Mouse (Mus musculus) intestine, postnatal 0 days (tissue): ENCODE measurements around the gene Usp21. TPM values are rescaled to one million over a fixed set of nuclear protein-coding genes. Genes with fewer than 3 reads are reported as not detected.
A peak's percentile ranks its signal among the peaks of the same experiment; 100 is the strongest.

Experiments used
- ATAC-seq: fragments of 200-750 bp; cut with Nextera tagmentation; 2 replicates; pipeline ENCODE4 v1.8.0; 2017; ENCODE audit warnings: mild to moderate bottlenecking, moderate TSS enrichment, moderate library complexity
- H3K27ac ChIP-seq: fragments of 300-500 bp; sonication (generic); 2 replicates; pipeline ENCODE4 v1.5.1; 2014; ENCODE audit warnings: mild to moderate bottlenecking, low read depth, low read length, moderate library complexity
- H3K27me3 ChIP-seq: fragments of 300-500 bp; sonication (generic); replicated peaks from 2 replicates; pipeline ENCODE4 v1.6.1; 2014; ENCODE audit warnings: low read length, mixed read lengths; ENCODE audit not compliant: control insufficient read depth, insufficient read depth
- H3K36me3 ChIP-seq: fragments of 300-500 bp; sonication (generic); 2 replicates; pipeline ENCODE4 v1.6.1; 2014; ENCODE audit warnings: mild to moderate bottlenecking, moderate library complexity; ENCODE audit not compliant: control insufficient read depth, insufficient read depth
- H3K4me1 ChIP-seq: fragments of 300-500 bp; sonication (generic); replicated peaks from 2 replicates; pipeline ENCODE4 v1.6.1; 2014; ENCODE audit warnings: antibody characterized with exemption, low read length, mixed read lengths; ENCODE audit not compliant: control insufficient read depth, insufficient read depth
- H3K4me2 ChIP-seq: fragments of 300-500 bp; sonication (generic); replicated peaks from 2 replicates; pipeline ENCODE4 v1.6.1; 2014; ENCODE audit warnings: low read depth, mild to moderate bottlenecking, moderate library complexity
- H3K4me3 ChIP-seq: fragments of 300-500 bp; sonication (generic); 2 replicates; pipeline ENCODE4 v1.5.1; 2014; ENCODE audit warnings: low read depth, low read length
- H3K9ac ChIP-seq: fragments of 300-500 bp; sonication (generic); 2 replicates; pipeline ENCODE4 v1.6.1; 2014; ENCODE audit warnings: mild to moderate bottlenecking, low read depth, low read length
- H3K9me3 ChIP-seq: fragments of 300-500 bp; sonication (generic); 2 replicates; pipeline ENCODE4 v1.6.1; 2016; ENCODE audit warnings: mixed run types; ENCODE audit not compliant: control insufficient read depth
- CTCF ChIP-seq: sonication (generic); IDR thresholded peaks from 2 replicates; pipeline ENCODE4 v1.5.1; 2016; ENCODE audit warnings: low read depth, mild to moderate bottlenecking, control low read depth, antibody characterized with exemption, moderate library complexity
- WGBS: fragments of 180-500 bp; shearing (Covaris S2); extraction: QIAGEN DNeasy Blood & Tissue Kit; methylation state at CpG from one replicate; pipeline ENCODE4 v1.1.7; 2014; 5-methylcytosine and 5-hydroxymethylcytosine counted together
- polyA plus RNA-seq: library from polyadenylated mRNA; unstranded; fragments of >200 nt; fragmentation: Nextera tagmentation; extraction: Ambion mirVana; gene quantifications from 2 replicates; pipeline ENCODE4 v1.2.1, GENCODE M21; 2015

The Usp21 gene
- polyA plus RNA-seq, 1 experiment from 2014 or later: 20.4 TPM

GRCm38 (mm10) chr1:171298226-171298625 is 10.4 kb upstream of the Usp21 start:
- TF ChIP-seq CTCF: no peak
- Histone ChIP-seq H3K4me2 (no peak overlapping the region), H3K27me3 (peaks cover 7% of the 10 kb centered on the region; the same call in 1 of the 2 replicates), H3K9ac (no peak overlapping the region), H3K4me1 (no peaks in the 10 kb centered on the region; the same call in 1 of the 2 replicates), H3K27ac (no peak overlapping the region), H3K9me3 (no peaks in the 10 kb centered on the region), H3K4me3 (no peak overlapping the region), H3K36me3 (no peaks in the 10 kb centered on the region)
- ATAC-seq: no peak
- 67% methylated on average over 3 of the region's 3 CpGs for WGBS

- Histone ChIP-seq H3K9me3 (no peaks in the 10 kb centered on the region), H3K4me2 (peak overlapping the region; percentile 53), H3K4me3 (peak overlapping the region; percentile 85), H3K27ac (peak overlapping the region; percentile 97), H3K27me3 (peaks cover 7% of the 10 kb centered on the region; the same call in 1 of the 2 replicates), H3K9ac (0 out of 2 replicates have a peak overlapping the region, but pooled peaks have one; percentile 88), H3K4me1 (no peaks in the 10 kb centered on the region; the same call in 1 of the 2 replicates), H3K36me3 (peaks cover 2% of the 10 kb centered on the region; the same call in 1 of the 2 replicates)
- WGBS: 16% methylated on average over 3 of the region's 3 CpGs
- no peak for TF ChIP-seq CTCF
- ATAC-seq: no peak
Measured at GRCm38 (mm10) chr1:171295063-171295402, 7.2 kb upstream of the Usp21 start.

- peaks cover 7% of the 10 kb centered on the region; the same call in 1 of the 2 replicates for H3K27me3 ChIP-seq
- peaks cover 7% of the 10 kb centered on the region for H3K36me3 ChIP-seq
- H3K4me3 ChIP-seq: peak within 1 kb of the TSS; percentile 85
- peak within 1 kb of the TSS; percentile 53 for H3K4me2 ChIP-seq
- H3K27ac ChIP-seq: peak within 1 kb of the TSS; percentile 97
- H3K9ac ChIP-seq: peak within 1 kb of the TSS; percentile 88
- ATAC-seq: peak; percentile 76
- no peaks in the 10 kb centered on the region for H3K9me3 ChIP-seq
- WGBS: under 1% methylated on average over 42 of the region's 42 CpGs
- peak; percentile 51 for TF ChIP-seq CTCF
- no peaks in the 10 kb centered on the region; the same call in 1 of the 2 replicates for H3K4me1 ChIP-seq
Measured at GRCm38 (mm10) chr1:171294298-171295062, 6.7 kb upstream of the Usp21 start, which contains the start of gene Ufc1. Gene Ufc1, minus strand, starts transcription at chr1:171295024.

GRCm38 (mm10) chr1:171293906-171294297 is 6.1 kb upstream of the Usp21 start:
- H3K4me3 ChIP-seq: peak overlapping the region; percentile 85
- peaks cover 7% of the 10 kb centered on the region; the same call in 1 of the 2 replicates for H3K27me3 ChIP-seq
- 0 out of 2 replicates have a peak, but pooled peaks have one; percentile 32 for ATAC-seq
- no peak for TF ChIP-seq CTCF
- H3K36me3 ChIP-seq: peaks cover 12% of the 10 kb centered on the region
- no peaks in the 10 kb centered on the region for H3K9me3 ChIP-seq
- no peaks in the 10 kb centered on the region; the same call in 1 of the 2 replicates for H3K4me1 ChIP-seq
- H3K4me2 ChIP-seq: peak overlapping the region; percentile 53
- 35% methylated on average over 5 of the region's 5 CpGs for WGBS
- H3K27ac ChIP-seq: peak overlapping the region; percentile 97
- H3K9ac ChIP-seq: peak overlapping the region; percentile 88

- peak overlapping the region; percentile 53 for H3K4me2 ChIP-seq
- H3K36me3 ChIP-seq: peaks cover 15% of the 10 kb centered on the region
- ATAC-seq: no peak
- no peak overlapping the region for H3K27ac ChIP-seq
- WGBS: 75% methylated on average over 3 of the region's 3 CpGs
- peak overlapping the region; percentile 85; the same call in 1 of the 2 replicates for H3K4me3 ChIP-seq
- H3K4me1 ChIP-seq: no peaks in the 10 kb centered on the region; the same call in 1 of the 2 replicates
- peaks cover 7% of the 10 kb centered on the region; the same call in 1 of the 2 replicates for H3K27me3 ChIP-seq
- no peaks in the 10 kb centered on the region for H3K9me3 ChIP-seq
- no peak overlapping the region for H3K9ac ChIP-seq
- TF ChIP-seq CTCF: no peak
Measured at GRCm38 (mm10) chr1:171293351-171293750, 5.6 kb upstream of the Usp21 start.

GRCm38 (mm10) chr1:171288328-171288727 is 537 bp upstream of the Usp21 start:
- no peak for TF ChIP-seq CTCF
- WGBS: 63% methylated on average over 4 of the region's 4 CpGs
- H3K27ac ChIP-seq: no peak overlapping the region
- no peaks in the 10 kb centered on the region; the same call in 1 of the 2 replicates for H3K4me1 ChIP-seq
- no peaks in the 10 kb centered on the region for H3K9me3 ChIP-seq
- H3K9ac ChIP-seq: no peak overlapping the region
- H3K4me2 ChIP-seq: peak overlapping the region; percentile 86; the same call in 1 of the 2 replicates
- no peak overlapping the region for H3K4me3 ChIP-seq
- ATAC-seq: no peak
- H3K36me3 ChIP-seq: peaks cover 40% of the 10 kb centered on the region
- no peaks in the 10 kb centered on the region for H3K27me3 ChIP-seq
